Mouse (Mus musculus) T-cell, adult 2 months (primary cell): Measurements from ENCODE around the gene Auts2.

ENCODE experiments used
- DNase-seq: peaks from one replicate; pipeline ENCODE4 v3.0.0; 2022; ENCODE audit warnings: low spot score

The Auts2 gene

GRCm38 (mm10) chr5:131515707-131516407 is 1027.3 kb downstream of the Auts2 start:
- DNase-seq = no peak

- no peak for DNase-seq
Measured at GRCm38 (mm10) chr5:131513753-131514152, 1029.4 kb downstream of the Auts2 start.

- DNase-seq = no peak
Measured at GRCm38 (mm10) chr5:131512617-131513016, 1030.5 kb downstream of the Auts2 start.

GRCm38 (mm10) chr5:131510659-131511058 is 1032.5 kb downstream of the Auts2 start:
- DNase-seq = no peak

GRCm38 (mm10) chr5:131509315-131509714 is 1033.8 kb downstream of the Auts2 start:
- no peak for DNase-seq

GRCm38 (mm10) chr5:131498865-131499264 is 1044.3 kb downstream of the Auts2 start:
- DNase-seq = no peak

- DNase-seq = no peak
Measured at GRCm38 (mm10) chr5:131496517-131497216, 1046.5 kb downstream of the Auts2 start.

GRCm38 (mm10) chr5:131494564-131494963 is 1048.6 kb downstream of the Auts2 start:
- DNase-seq = no peak

- no peak for DNase-seq
Measured at GRCm38 (mm10) chr5:131492535-131492934, 1050.6 kb downstream of the Auts2 start.

GRCm38 (mm10) chr5:131491843-131492242 is 1051.3 kb downstream of the Auts2 start:
- no peak for DNase-seq

- no peak for DNase-seq
Measured at GRCm38 (mm10) chr5:131490811-131491210, 1052.3 kb downstream of the Auts2 start.

- DNase-seq = no peak
Measured at GRCm38 (mm10) chr5:131489846-131490245, 1053.3 kb downstream of the Auts2 start.

GRCm38 (mm10) chr5:131486527-131486926 is 1056.6 kb downstream of the Auts2 start:
- DNase-seq = no peak

- DNase-seq = no peak
Measured at GRCm38 (mm10) chr5:131475278-131475677, 1067.9 kb downstream of the Auts2 start.

- no peak for DNase-seq
Measured at GRCm38 (mm10) chr5:131468609-131469008, 1074.5 kb downstream of the Auts2 start.

GRCm38 (mm10) chr5:131466131-131466530 is 1077.0 kb downstream of the Auts2 start:
- no peak for DNase-seq

GRCm38 (mm10) chr5:131463402-131463801 is 1079.7 kb downstream of the Auts2 start:
- no peak for DNase-seq

- no peak for DNase-seq
Measured at GRCm38 (mm10) chr5:131459951-131460350, 1083.2 kb downstream of the Auts2 start.

GRCm38 (mm10) chr5:131459549-131459948 is 1083.6 kb downstream of the Auts2 start:
- no peak for DNase-seq

- DNase-seq = no peak
Measured at GRCm38 (mm10) chr5:131458700-131459099, 1084.4 kb downstream of the Auts2 start.

GRCm38 (mm10) chr5:131457999-131458398 is 1085.1 kb downstream of the Auts2 start:
- no peak for DNase-seq

GRCm38 (mm10) chr5:131449181-131449868 is 1093.8 kb downstream of the Auts2 start:
- no peak for DNase-seq
